ENCODE assay signal across 9 mouse cellular contexts in the genomic region with DNA sequence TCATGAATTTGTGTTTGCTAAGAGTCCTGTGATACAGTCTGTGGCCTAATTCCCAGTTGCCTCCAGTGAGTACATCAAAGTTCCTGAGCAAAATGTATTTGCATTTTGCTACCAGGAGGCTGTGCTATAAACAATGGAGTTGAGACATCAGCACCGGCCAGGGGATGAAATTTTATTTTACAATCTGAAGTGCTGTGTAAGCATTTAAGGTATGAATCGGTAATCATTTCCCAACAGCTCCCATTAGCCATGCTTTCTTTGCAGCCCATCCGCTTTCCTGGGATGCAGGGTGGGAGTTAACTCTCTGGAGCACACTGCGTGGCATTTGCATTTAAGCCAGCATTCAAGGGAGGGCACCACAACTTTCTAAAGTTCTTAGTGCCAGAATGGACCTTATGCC. TPM values are rescaled to one million over a fixed set of nuclear protein-coding genes. Genes with fewer than 3 reads are reported as not detected.
DNase-seq lines count a peak whose midpoint lies in the region; ATAC-seq and TF ChIP-seq lines count a peak whose summit lies in the region.
"Had no signal": no experiment of that assay in that cellular context is flagged by ENCODE, and none has a peak within 500 bp of the region (broad histone marks: within the 10 kb centered on the region; RNA-seq: fewer than 3 reads in every experiment).

No protein-coding gene starts in this region.

- H3K9me3 ChIP-seq in CH12.LX (replicated peaks; ENCODE audit: low read length), result no peaks in the 10 kb centered on the region
- no peaks in the 10 kb centered on the region for H3K9me3 ChIP-seq in forebrain, embryonic 15.5 days
- H3K9me3 ChIP-seq in midbrain, embryonic 15.5 days, result no peaks in the 10 kb centered on the region

- 57% methylated on average over 4 of the region's 4 CpGs for WGBS in heart, adult 2 months
- WGBS in forebrain, embryonic 15.5 days, result 34% methylated on average over 4 of the region's 4 CpGs
- WGBS in midbrain, embryonic 15.5 days, result 12% methylated on average over 4 of the region's 4 CpGs

- H3K27ac ChIP-seq in heart, adult 2 months, result no peak overlapping the region
- no peak overlapping the region for H3K27ac ChIP-seq in CH12.LX (ENCODE audit: insufficient read depth, low read depth)
- H3K27ac ChIP-seq in forebrain, embryonic 15.5 days (replicated peaks), result peak overlapping the region; percentile 36; the same call in 1 of the 2 replicates
- 0 out of 2 replicates have a peak overlapping the region, but pooled peaks have one; percentile 23 for H3K27ac ChIP-seq in midbrain, embryonic 15.5 days

- intact Hi-C loops in heart, adult 2 months (cut with DNase I), result loop anchor here (1.0 to 5.0 kb wide), 2 partner anchors 63 to 127 kb away; no protein-coding TSS in a partner anchor
- intact Hi-C loops in left cerebral cortex, postnatal 14 days (cut with DNase I), result no loop called here

- TF ChIP-seq RAD21 in CH12.LX (IDR thresholded peaks at IDR 0.05; ENCODE audit: low read depth, low read length), result peak; percentile 2

- in situ Hi-C loops in CH12.LX (cut with MboI; ENCODE audit: low pct_ligation_motif_present, low pct_unique_long_range_greater_than_20kb, low sequenced_read_pairs), result no loop called here

- TF ChIP-seq EP300 in heart, adult 2 months (IDR thresholded peaks at IDR 0.05; ENCODE audit: insufficient read depth, low read depth, low read length), result no peak
- no peak for TF ChIP-seq EP300 in CH12.LX (IDR thresholded peaks at IDR 0.05; ENCODE audit: low read length)

- TF ChIP-seq POLR2A in heart, adult 2 months (IDR thresholded peaks at IDR 0.05; ENCODE audit: insufficient read depth, low read depth, low read length), result no peak
- no peak for TF ChIP-seq POLR2A in CH12.LX (IDR thresholded peaks at IDR 0.05; ENCODE audit: low read depth, low read length)

- peaks cover 2% of the 10 kb centered on the region; the same call in 1 of the 2 replicates for H3K4me1 ChIP-seq in heart, adult 2 months (ENCODE audit: control insufficient read depth, insufficient read depth, low read length)
- peaks cover 0 to 10% of the 10 kb centered on the region in 2 experiments; a peak in 2 of 4 replicates for H3K4me1 ChIP-seq in CH12.LX (ENCODE audit: control insufficient read depth in 1 of 2, insufficient read depth in 2 of 2)
- peaks cover 45% of the 10 kb centered on the region for H3K4me1 ChIP-seq in forebrain, embryonic 15.5 days
- H3K4me1 ChIP-seq in midbrain, embryonic 15.5 days, result peaks cover 51% of the 10 kb centered on the region

- TF ChIP-seq CTCF in heart, adult 2 months (IDR thresholded peaks at IDR 0.05), result peak; percentile 61
- TF ChIP-seq CTCF in CH12.LX (conservative IDR thresholded peaks at IDR 0.05 in 1 of 2, IDR thresholded peaks at IDR 0.05 in 1 of 2; ENCODE audit: low read depth in 2 of 2, low read length in 2 of 2), result no peak

- H3K36me3 ChIP-seq in heart, adult 2 months (ENCODE audit: control insufficient read depth, insufficient read depth, low read length), result peaks cover 3% of the 10 kb centered on the region; the same call in 1 of the 2 replicates
- H3K36me3 ChIP-seq in CH12.LX (replicated peaks in 1 of 2; ENCODE audit: control insufficient read depth in 1 of 2, insufficient read depth in 1 of 2, low read length in 1 of 2), result peaks cover 16 to 76% of the 10 kb centered on the region in 2 experiments
- peaks cover 4% of the 10 kb centered on the region; the same call in 1 of the 2 replicates for H3K36me3 ChIP-seq in forebrain, embryonic 15.5 days
- H3K36me3 ChIP-seq in midbrain, embryonic 15.5 days (replicated peaks), result no peaks in the 10 kb centered on the region

- H3K4me3 ChIP-seq in heart, adult 2 months, result no peak overlapping the region
- no peak overlapping the region for H3K4me3 ChIP-seq in CH12.LX (replicated peaks in 1 of 3; ENCODE audit: low read depth in 2 of 3, low read length in 2 of 3, poor library complexity in 1 of 3)
- H3K4me3 ChIP-seq in forebrain, embryonic 15.5 days, result no peak overlapping the region
- no peak overlapping the region for H3K4me3 ChIP-seq in midbrain, embryonic 15.5 days

- H3K9ac ChIP-seq in heart, adult 2 months (ENCODE audit: low read depth, low read length), result no peak overlapping the region
- H3K9ac ChIP-seq in CH12.LX (ENCODE audit: insufficient read depth, low read depth), result no peak overlapping the region
- H3K9ac ChIP-seq in forebrain, embryonic 15.5 days (replicated peaks), result no peak overlapping the region
- H3K9ac ChIP-seq in midbrain, embryonic 15.5 days, result no peak overlapping the region

- dilution Hi-C loops in CH12.LX (cut with MboI; ENCODE audit: extremely low pct_ligation_motif_present, extremely low pct_unique_long_range_greater_than_20kb, low sequenced_read_pairs), result no loop called here

- no peak for DNase-seq in heart, adult 2 months
- DNase-seq in heart, postnatal 4 days, result no peak
- DNase-seq in CH12.LX (ENCODE audit: extremely low read depth), result no peak
- no peak for DNase-seq in right cerebral cortex, postnatal 25 days
- DNase-seq in cerebellum, adult 11-12 months, result no peak
- no peak for DNase-seq in left cerebral cortex, postnatal 14 days (ENCODE audit: low spot score in 2 of 2)

- no peak for ATAC-seq in forebrain, embryonic 15.5 days (replicated peaks)
- ATAC-seq in midbrain, embryonic 15.5 days (replicated peaks), result no peak

- no peak overlapping the region for H3K4me2 ChIP-seq in CH12.LX (ENCODE audit: insufficient read depth, low read depth, poor library complexity, severe bottlenecking)
- H3K4me2 ChIP-seq in forebrain, embryonic 15.5 days (replicated peaks), result no peak overlapping the region
- no peak overlapping the region for H3K4me2 ChIP-seq in midbrain, embryonic 15.5 days

- no peaks in the 10 kb centered on the region for H3K27me3 ChIP-seq in heart, adult 2 months (ENCODE audit: control insufficient read depth, insufficient read depth, low read length)
- no peaks in the 10 kb centered on the region for H3K27me3 ChIP-seq in CH12.LX (replicated peaks)
- peaks cover 2% of the 10 kb centered on the region for H3K27me3 ChIP-seq in forebrain, embryonic 15.5 days
- H3K27me3 ChIP-seq in midbrain, embryonic 15.5 days (replicated peaks), result 0 out of 2 replicates have a peak, but pooled peaks cover 4% of the 10 kb centered on the region

- H3K79me2 ChIP-seq in heart, adult 2 months (replicated peaks; ENCODE audit: control insufficient read depth, insufficient read depth, low read length), result no peaks in the 10 kb centered on the region
- no peaks in the 10 kb centered on the region for H3K79me2 ChIP-seq in CH12.LX (replicated peaks; ENCODE audit: control insufficient read depth, extremely low read depth, insufficient read depth, poor library complexity, severe bottlenecking)

TF ChIP-seq in CH12.LX, 34 proteins besides CTCF, POLR2A, EP300 and RAD21:
- TF ChIP-seq SIN3A (IDR thresholded peaks at IDR 0.05; ENCODE audit: low read length), result no peak
- TF ChIP-seq UBTF (IDR thresholded peaks at IDR 0.05; ENCODE audit: low read depth, low read length), result no peak
- no peak for TF ChIP-seq TCF12 (IDR thresholded peaks at IDR 0.05; ENCODE audit: low read depth, low read length)
- no peak for TF ChIP-seq JUND (conservative IDR thresholded peaks at IDR 0.05; ENCODE audit: low read depth, low read length)
- TF ChIP-seq POLR2AphosphoS2 (IDR thresholded peaks at IDR 0.05; ENCODE audit: low read depth, low read length), result no peak
- TF ChIP-seq TBP (conservative IDR thresholded peaks at IDR 0.05; ENCODE audit: low read depth, low read length), result no peak
- no peak for TF ChIP-seq MAZ (IDR thresholded peaks at IDR 0.05; ENCODE audit: low read depth, low read length)

RNA-seq across cellular contexts. Expression of a gene that starts 45.7 kb away (rescaled TPM):
- under 1 TPM in 1 of 2 experiments, not detected in 1; 0.09 TPM for total RNA-seq in heart, adult 2 months (2021)
- polyA plus RNA-seq in heart, adult 2 months (2012; rRNA removed), result 0.06 TPM in 1 of 2 replicates, not detected in the other
- not detected for total RNA-seq in heart, postnatal 4 days (2021)
- total RNA-seq in CH12.LX (2012; rRNA removed) (0.04 TPM in 1 of 2 replicates, not detected in the other), CH12.LX (2014; rRNA removed) (not detected in 2 replicates)
- polyA plus RNA-seq in CH12.LX (2012; ENCODE audit: insufficient read length, low read depth), result 0.07 TPM in 1 of 2 replicates, not detected in the other
- 7.1 and 8.4 TPM in 2 replicates for polyA plus RNA-seq in forebrain, embryonic 15.5 days (2015; fragmentation: Nextera tagmentation; extraction: Ambion mirVana)
- 16.1 and 17.2 TPM in 2 replicates for polyA plus RNA-seq in midbrain, embryonic 15.5 days (2015; fragmentation: Nextera tagmentation; extraction: Ambion mirVana)
- 1 to 10 TPM; 9.1 to 10.0 TPM for total RNA-seq in left cerebral cortex, postnatal 14 days (2021)
- polyA plus RNA-seq: C2C12 had no signal

Comparison
In these comparisons a context has a peak if more than half of its experiments do, and no peak if none do; other contexts are left out.
1. H3K27ac ChIP-seq: peak in forebrain, embryonic 15.5 days (single experiment) and midbrain, embryonic 15.5 days (single experiment); none in heart, adult 2 months (single experiment) and CH12.LX (single experiment).
2. RNA of a gene that starts 45.7 kb away (total RNA-seq): 9.1 to 10.0 TPM in left cerebral cortex, postnatal 14 days; 0.09 TPM in heart, adult 2 months, 0.04 TPM in CH12.LX and not detected in heart, postnatal 4 days; every median in the first group is over 4 times any median in the second.